In the genomic region with DNA sequence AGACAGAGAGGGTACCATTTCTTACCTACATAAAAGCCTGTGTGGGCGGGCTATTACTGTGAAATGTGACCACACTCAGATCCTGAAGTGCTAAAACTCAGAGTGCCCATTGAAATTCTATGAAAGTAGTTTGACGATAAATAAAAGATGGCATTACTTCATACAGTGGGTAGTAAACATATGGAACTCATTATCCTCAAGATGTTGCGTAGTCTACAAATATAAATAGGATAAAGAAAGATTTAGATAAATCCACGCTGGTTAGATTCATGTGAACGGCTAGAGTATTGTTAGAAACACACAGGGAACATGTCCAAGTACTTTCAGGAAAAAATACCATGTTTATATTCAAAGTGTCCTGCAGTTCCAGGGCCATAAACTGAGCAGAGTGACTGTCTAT, we compare ENCODE assay signal across 21 mouse cellular contexts.
"Had no signal": no experiment of that assay in that cellular context is flagged by ENCODE, and none has a peak within 500 bp of the region (broad histone marks: within the 10 kb centered on the region; RNA-seq: fewer than 3 reads in every experiment).

No protein-coding gene starts in this region.

- H3K36me3 ChIP-seq: kidney, embryonic 15.5 days; limb, embryonic 15.5 days; midbrain, embryonic 12.5 days; midbrain, embryonic 15.5 days; neural tube, embryonic 12.5 days; neural tube, embryonic 15.5 days had no signal

- H3K4me1 ChIP-seq: kidney, embryonic 15.5 days; limb, embryonic 15.5 days; midbrain, embryonic 12.5 days; midbrain, embryonic 15.5 days; neural tube, embryonic 12.5 days; neural tube, embryonic 15.5 days had no signal

- H3K9ac ChIP-seq: kidney, embryonic 15.5 days; limb, embryonic 15.5 days; liver, embryonic 14.5 days; liver, postnatal 0 days; midbrain, embryonic 12.5 days; midbrain, embryonic 15.5 days; neural tube, embryonic 12.5 days; neural tube, embryonic 15.5 days had no signal

- ATAC-seq: liver, postnatal 0 days; midbrain, embryonic 15.5 days had no signal

- H3K4me3 ChIP-seq: kidney, embryonic 15.5 days; limb, embryonic 15.5 days; midbrain, embryonic 12.5 days; midbrain, embryonic 15.5 days; neural tube, embryonic 12.5 days; neural tube, embryonic 15.5 days had no signal

- H3K27me3 ChIP-seq: kidney, embryonic 15.5 days; limb, embryonic 15.5 days; midbrain, embryonic 12.5 days; midbrain, embryonic 15.5 days; neural tube, embryonic 12.5 days; neural tube, embryonic 15.5 days had no signal

- DNase-seq: kidney, adult 11 months; kidney, adult 8-10 months; kidney, postnatal 10 days; kidney, postnatal 36 days; layer of hippocampus, postnatal 36 days; liver, postnatal 0 days; lung, postnatal 10 days; right cerebral cortex, adult 18-20 months; right cerebral cortex, postnatal 14 days; right cerebral cortex, postnatal 4 days; thymus, postnatal 25 days had no signal

- H3K27ac ChIP-seq: kidney, embryonic 15.5 days; limb, embryonic 15.5 days; liver, embryonic 14.5 days; macrophage; midbrain, embryonic 12.5 days; midbrain, embryonic 15.5 days; neural tube, embryonic 12.5 days; neural tube, embryonic 15.5 days; stomach, postnatal 0 days had no signal

- H3K4me2 ChIP-seq: kidney, embryonic 15.5 days; limb, embryonic 15.5 days; liver, embryonic 11.5 days; midbrain, embryonic 12.5 days; midbrain, embryonic 15.5 days; neural tube, embryonic 12.5 days; neural tube, embryonic 15.5 days had no signal

- H3K9me3 ChIP-seq: kidney, embryonic 15.5 days; limb, embryonic 15.5 days; midbrain, embryonic 12.5 days; midbrain, embryonic 15.5 days; neural tube, embryonic 12.5 days; neural tube, embryonic 15.5 days had no signal
